Mouse (Mus musculus) adrenal gland, postnatal 10 days (tissue): ENCODE data around the gene Ssbp3. TPM values are rescaled to one million over a fixed set of nuclear protein-coding genes. Genes with fewer than 3 reads are reported as not detected.

Experiments used
- DNase-seq: peaks from one replicate; pipeline ENCODE4 v3.0.0; 2021; ENCODE audit warnings: mixed read lengths
- total RNA-seq, 2 experiments: library from RNA; stranded (reverse); gene quantifications; 2 replicates each; pipeline ENCODE4 v1.2.3; 2021

Gene Ssbp3
- total RNA-seq, 2 experiments from 2014 or later: 50.8 to 69.0 TPM

DNA sequence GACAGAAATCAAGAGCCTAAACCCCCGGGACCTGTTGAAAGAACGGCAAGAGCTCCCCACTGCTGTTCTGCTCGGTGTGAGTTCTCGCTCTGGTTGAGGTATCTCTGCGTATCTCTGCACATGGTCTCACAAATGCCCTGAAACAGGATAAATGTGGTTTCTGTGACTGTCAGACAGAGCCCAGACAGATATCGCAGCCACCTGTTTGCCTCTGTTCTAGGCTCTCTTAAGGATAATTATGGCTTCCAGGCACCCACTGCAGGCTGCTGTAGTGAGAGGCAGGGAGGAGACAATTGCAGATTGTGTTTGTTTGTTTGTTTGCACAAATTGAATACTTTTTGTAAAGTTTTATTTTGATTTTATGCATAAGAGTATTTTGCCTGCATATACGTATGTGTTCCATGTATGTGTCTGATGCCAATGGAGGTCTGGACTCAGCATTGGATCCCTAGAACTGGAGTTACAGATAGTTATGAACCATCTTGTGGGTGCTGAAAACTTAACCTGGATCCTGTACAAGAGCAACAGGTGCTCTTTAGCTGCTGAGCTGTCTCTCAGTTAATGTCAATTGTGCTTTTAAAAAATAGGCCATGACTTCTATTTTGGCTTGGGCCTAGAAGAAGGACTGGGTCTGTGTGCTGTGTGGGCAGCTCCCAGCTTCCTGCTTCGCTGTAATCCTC lies 101.0 kb downstream of the Ssbp3 start:
- no peak for DNase-seq

DNA sequence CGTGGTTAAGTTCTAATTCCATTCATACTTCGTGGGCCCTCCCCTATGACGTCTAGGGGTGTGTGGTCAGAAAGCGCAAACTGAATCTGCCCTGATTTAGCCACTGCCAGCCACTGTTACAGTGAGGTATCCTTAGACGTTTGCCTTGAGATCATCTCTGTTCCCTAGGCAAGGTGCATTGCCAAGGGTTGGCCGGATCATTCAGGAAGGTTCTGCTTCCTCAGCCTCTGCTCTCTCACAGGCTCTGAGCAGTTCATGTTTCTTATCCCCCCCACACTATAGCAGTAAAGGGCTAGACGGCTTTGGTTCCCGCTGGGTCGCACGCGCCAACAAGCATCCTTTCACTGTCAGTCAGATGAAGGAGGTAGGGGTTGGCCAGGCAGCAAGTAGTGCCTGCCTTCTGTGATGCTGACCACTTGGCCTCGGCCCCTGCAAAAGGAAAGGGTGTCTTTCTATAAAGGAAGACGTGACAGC lies 101.5 kb downstream of the Ssbp3 start:
- DNase-seq: no peak

DNA sequence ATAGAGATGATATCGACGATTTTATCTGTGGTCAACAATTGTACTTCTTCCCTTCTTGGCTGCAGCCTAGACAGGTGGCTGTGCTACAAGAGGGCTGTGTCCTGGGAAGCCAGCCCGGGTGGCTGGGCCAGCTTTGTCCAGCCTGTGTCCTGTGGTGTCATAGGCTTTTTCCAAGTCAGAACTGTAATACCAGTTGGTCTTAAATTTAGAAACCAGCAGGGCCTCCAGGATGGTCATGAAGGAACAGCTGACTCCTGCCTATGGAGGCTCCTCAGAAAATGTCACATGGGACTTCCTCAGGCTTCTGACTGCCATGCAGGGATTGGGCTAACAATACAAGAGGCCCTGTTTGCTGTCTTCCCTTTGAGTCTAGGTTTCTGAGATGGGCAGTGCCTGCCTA lies 102.1 kb downstream of the Ssbp3 start:
- DNase-seq: no peak

DNA sequence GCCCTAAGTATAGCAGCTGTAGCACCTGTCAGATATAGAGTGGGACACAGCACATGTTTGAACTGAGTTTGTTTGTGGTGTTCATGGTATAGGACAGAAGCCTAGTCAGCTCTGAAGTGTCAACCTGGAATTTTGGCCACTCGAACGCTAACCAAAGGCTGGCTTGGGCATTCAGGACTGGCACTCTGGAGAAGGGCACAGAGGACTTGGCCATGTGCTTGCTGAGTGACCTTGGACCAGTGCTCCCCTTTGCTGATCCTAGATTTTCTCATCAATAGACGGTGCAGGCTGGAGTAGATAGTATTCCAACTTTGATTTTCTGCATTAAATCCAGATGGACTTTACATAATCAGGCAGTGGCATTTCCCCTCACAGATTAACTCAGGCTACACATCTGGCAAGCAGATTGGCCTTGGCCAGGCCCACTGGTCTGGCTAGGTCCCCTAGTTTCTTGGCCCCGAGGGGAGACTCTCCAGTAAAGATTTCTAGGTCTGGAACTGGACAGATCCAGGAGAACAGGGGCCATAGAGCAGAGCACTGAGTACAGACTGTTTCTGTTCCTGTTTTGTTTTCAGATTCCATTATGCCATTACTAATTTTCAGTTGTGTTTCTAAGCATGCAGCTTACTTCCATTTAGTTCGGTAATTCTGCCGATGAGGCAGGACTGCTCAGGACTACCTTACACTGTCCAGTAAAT lies 102.8 kb downstream of the Ssbp3 start:
- peak; percentile 66 for DNase-seq

DNA sequence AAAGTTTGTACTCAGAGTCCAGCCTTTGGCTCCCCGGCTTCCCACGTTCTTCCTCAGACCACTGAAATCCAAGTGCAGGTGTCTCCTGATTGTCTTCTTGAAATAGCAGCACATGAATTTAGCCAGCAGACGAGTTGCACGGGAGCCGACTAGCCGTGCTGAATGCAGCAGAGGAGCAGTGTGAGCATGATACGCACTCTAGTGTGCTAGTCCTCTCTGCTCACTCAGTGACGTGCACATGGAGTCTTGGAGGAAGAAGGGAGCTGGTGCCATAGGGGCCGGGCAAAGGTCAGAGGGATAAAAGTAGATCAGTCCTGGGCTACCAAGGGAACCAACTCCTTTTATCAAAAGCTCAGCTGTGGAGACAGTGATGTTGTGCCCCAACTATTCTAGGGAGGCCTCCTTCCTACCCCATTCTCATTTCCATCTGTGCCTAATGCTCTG lies 103.3 kb downstream of the Ssbp3 start:
- DNase-seq: no peak

DNA sequence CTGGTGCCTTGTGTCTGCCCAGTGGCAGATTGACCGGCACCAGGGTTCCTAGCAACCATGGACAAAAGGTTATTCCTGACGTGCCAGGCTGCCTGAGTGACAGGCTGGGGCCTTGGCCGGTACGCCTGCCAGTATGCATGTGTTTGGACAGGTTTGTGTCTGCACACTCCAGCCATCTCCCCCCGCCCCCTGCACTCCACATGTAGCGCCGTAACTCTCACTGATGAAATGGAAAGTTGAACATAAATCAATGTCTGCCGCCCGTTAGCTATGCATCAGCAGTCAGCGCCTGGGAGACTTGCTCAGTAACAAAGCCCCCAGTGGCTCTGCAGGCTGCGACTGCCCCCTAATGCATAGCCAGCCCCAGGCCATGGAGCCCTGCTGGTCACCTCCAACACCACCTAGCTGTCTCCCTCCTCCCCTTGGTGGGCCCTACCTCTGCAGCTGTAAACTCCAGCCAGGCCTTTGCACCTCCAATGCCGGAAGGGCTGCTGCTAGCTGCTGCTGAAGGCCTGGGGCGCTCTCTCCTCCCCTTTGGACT lies 105.5 kb downstream of the Ssbp3 start:
- peak; percentile 54 for DNase-seq

DNA sequence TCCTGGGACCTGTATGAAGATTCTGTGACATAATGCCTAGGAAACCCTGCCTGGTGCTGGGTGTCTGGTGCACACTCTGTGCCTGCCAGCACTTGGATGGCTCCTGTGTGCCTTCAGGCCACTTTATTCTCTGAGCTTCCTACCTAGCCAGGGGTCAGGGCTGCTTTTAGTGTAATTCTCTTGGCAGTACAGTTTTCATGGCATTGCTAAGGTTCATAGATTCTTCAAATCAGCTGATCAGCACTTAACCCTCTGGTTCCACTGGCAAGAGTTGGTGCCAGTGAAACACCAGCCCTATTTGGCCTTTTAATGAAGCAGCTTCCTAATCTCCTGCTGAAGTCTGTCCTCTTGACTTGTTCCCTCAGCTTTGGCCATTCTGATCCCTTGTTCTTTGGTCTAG lies 106.8 kb downstream of the Ssbp3 start:
- no peak for DNase-seq

DNA sequence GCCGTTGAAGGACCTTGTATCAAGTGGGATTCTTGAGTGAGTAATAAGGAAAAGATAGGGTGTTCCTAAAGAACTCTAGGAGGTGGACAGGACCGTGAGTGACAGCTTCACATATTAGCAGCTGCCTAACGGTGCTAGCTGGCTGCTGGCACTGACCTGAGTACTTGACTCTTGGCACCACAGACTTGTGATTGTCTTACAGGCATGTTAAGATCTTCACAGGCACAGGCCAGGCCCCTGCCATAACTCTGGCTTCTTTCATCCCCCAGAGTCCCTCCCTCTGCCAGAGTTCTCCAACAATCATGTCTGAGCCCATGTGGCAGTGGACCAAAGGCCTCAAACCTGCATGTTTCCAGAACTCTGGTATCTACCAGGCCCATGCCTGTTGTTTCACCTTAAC lies 108.0 kb downstream of the Ssbp3 start:
- DNase-seq: peak; percentile 36

DNA sequence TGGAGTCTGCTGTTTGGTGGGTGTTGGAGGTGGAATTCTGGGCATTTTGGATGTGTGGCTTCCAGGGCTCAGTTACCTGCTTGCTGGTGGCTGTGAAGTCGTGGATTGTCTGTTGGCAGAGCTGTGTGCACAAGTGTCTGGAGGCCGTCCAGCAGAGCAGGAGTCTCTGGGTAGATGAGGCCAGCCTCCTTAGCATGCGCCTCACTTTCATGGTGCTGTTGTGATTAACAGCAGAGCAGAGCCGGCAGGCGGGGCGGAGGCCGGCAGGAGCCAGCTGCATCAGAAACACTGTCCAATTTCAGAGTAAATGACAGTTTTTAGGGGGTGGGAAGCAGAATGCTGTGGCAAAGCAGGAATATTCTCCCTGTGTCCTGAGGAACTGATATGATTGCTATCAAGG lies 108.5 kb downstream of the Ssbp3 start:
- peak; percentile 65 for DNase-seq

DNA sequence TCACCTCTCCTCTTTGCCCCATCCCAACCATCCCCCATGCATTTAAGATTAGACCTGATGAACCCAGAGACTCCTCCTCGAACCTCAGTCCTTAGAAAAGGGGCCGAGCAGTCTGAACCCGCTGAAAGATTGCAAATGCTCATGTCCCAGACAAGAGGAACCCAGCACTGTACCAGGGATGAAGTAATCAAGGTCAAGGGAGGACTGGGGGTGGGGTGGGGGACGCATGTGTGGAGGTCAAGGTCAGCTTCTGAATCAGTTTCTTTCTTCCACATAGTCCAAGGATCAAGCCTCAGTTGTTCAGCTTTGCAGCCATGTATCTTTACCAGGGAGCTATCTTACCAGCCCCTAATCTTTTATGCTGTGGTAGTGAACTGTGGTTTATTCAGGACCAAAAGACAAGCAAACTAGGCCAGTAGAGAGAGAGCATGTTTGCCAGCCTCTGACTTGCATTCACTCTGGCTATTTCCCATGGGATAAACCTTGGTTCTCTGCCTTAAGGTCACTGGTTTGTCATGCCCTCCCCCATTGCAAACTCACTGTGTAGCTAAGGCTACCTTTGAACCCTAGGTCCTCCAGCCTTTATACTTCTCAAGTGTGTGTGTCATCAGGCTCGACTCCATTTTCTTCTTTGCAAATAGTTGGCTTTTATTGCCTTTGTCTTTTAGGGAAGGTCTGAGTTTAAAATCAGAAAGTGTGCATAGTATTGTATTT lies 109.9 kb downstream of the Ssbp3 start:
- peak; percentile 57 for DNase-seq

DNA sequence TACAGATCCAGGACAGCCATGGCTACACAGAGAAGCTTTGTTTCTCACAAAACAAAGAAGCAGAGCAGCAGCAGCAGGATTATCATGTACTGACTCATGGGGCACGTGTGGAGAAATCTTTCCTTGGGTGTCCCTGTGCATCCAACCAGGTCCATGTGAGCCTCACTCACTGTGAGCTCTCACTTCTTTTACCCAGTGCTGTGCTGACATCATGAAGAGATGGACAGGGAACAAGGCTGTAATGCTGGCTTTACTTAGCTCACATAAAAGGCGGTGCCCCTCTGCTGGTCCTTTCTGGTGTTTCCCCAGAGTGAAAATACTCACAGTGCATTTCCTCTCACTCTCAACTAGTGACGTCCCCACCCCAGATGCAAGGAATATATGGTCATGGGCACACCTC lies 111.0 kb downstream of the Ssbp3 start:
- no peak for DNase-seq

DNA sequence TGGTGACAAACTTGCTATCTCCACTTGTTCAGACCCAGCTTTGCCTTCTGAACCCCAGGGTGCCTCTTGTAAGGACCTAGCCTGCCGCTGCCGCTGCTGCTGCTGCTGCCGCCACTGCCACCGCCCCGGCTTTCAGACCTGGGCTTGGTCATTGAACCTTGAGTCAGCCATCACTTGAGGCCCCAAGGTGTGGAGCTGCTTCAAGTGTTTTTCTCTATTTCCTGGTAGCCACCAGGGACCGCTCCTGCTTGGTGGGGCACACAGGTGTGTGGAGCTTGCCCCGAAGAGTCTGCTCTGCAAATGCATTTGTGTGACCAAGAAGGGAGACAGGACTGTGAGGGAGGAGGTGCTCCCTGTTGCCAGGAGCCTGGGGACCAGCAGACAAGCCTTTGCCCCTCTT lies 114.4 kb downstream of the Ssbp3 start:
- DNase-seq: no peak

DNA sequence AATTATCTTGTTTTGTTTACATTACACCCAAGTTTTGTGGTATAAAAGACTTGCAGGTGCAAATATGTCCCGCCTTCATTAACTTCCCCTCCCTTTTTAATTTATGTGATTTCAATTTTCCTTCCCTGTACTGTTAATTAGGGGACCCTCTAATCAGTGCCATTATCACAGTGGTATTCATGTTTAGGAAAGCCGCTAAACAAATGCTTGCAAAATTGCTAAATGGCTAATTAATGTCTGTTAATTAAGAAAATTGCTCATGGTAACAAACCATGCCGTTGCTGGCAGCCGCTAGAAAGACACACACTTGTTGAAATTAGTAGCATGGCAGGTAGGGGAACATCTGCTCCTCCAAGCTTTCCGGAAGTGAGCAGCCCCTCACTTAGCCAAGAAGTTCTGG lies 114.9 kb downstream of the Ssbp3 start:
- no peak for DNase-seq

DNA sequence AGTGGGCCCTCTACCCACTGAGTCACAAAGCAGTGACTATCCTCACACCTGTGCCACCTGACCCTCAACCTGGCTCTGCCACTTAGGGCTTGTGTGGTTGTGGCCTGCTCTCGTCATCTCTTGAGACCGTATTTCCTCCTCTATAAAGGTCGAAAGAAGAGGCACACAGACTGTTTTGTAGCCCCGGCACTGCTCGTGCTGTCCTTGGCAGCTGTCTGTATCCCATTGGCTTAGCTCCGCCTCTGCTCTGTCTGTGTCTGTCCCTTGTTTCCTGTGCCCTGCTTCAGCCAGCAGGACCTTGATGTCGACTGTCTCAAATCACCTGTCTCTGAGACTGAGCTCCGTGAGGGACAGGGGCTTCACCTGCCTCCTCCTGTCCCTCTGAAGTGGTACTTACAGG lies 116.0 kb downstream of the Ssbp3 start:
- DNase-seq: peak; percentile 47

DNA sequence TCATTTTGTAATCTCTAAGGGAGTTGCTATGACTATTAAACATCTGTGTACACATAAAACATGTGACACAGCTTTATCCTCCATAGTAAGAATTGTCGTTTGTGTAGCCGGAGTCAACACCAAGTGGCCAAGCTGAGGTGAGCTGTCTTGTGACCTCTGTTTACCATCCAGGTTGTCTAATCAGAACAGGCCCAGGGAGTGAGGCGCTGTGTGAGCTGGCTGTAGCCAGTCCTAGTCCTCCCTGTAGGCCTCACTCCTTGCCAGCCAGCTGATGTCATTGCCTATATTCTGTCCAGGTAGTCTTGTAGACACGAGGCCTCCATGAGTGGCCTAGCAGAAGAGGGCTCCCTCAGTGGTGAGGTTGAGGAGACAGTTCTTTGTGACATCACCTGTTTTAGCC lies 125.2 kb downstream of the Ssbp3 start:
- no peak for DNase-seq

DNA sequence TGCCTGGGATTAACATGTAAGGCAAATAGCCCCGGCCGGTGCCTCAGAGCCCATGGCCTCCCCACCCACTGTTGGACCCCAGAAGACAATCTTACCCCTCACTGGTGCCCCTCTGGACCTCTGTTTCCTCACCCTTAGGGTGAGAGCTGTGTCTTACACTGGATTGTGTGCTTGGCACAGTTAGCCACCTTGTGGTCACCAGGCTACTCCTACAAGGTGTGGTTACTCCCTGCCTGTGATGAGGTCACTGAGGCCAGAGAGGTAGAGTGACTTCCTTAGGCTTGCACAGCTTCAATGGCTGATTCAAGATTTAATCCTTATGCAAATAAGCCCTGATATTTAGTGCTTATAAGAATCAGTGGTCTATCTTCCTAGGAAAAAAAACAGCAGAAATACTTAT lies 126.5 kb downstream of the Ssbp3 start:
- DNase-seq: no peak

DNA sequence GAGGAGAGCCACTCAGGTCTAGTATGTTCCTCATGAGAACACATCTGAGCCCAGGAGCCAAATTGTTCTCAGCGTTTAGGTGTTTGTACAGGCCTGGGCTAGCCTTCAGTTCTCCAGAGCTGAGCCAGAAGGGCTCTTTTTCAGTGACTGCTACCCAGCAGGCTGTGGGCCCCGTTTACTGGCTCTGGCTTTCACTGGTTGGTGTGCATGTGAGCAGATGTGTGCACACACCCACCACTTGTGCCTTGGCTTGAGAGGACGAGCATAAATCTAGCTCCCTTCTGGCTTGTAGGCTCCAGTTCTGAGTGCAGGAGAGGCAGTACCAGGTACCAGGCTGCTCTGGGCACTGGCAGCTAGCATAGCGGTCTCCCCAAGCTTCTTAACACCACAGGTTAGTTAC lies 127.8 kb downstream of the Ssbp3 start:
- DNase-seq: no peak

DNA sequence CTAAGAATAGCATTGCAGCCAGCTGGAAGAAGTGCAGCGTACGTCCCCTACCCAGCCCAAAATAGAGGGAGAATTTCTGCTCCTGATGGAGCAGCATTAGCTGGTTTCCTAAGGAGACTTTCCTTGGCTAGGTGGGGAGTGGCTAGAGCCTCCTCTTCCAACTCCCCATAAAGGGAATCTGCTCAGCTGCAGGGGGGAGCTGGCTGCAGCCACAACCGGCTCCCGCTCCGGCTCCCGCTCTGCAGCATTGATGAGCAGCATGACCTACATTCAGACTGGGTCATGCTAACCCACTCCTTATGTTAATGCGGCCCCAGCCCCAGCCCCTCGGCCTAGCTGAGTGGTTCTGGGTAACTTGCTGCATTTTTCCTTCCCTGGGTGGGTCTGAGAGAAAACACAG lies 128.8 kb downstream of the Ssbp3 start:
- DNase-seq: no peak

DNA sequence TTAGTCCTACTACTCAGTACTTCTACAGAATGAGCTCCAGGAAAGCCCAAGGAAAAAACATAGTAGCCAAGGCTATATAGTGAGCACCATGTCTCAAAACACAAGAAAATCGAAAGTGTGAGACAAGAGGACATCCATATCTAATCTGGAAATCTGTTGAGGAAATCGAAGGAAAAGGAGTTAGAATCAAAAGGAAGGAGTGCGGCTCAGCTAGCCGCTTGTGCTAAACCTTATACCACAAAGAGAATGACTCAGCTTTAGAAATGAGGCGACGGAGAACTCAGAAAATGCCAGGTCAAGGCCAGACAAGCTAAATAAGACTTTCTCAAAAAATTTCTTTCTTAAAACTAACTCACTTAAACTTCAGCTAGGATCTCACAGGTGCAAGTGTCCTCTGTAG lies 131.8 kb downstream of the Ssbp3 start:
- DNase-seq: no peak

DNA sequence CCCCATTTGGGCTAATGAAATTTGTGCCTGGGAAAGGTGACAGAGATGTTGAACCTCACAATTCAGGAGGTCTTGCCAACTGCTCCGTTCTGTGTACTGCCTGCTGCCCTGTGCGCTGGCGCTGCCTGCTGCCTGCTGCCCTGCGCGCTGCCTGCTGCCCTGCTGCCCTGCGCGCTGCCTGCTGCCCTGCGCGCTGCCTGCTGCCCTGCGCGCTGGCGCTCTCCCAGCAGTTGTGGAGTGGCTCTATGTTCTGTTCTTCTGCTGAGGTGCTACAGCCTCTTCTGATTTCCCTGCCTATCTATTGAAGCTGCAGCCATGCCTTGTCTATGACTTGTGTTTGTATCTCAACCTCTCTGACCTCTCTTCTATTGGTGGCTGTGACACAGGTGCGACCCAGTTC lies 134.7 kb downstream of the Ssbp3 start:
- no peak for DNase-seq

DNA sequence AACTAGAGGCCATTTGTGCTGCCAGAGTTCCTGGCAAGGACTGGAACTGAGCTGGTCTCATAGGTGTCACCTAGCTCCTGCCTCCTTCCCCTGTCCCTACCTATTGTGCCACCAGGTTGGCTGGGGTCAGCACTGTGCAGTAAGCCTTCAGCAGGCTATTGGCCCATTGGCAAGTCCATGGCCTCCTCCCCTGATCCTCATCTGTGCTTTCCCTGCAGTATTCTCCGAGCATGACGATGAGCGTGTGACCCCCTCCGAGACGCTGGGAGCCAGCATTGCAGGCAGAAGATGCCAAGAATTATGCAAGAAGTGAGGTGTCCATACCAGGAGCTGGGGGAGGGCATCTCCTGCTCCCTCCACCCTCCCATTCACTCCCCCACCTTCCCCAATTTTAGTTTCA lies 137.3 kb downstream of the Ssbp3 start:
- no peak for DNase-seq

DNA sequence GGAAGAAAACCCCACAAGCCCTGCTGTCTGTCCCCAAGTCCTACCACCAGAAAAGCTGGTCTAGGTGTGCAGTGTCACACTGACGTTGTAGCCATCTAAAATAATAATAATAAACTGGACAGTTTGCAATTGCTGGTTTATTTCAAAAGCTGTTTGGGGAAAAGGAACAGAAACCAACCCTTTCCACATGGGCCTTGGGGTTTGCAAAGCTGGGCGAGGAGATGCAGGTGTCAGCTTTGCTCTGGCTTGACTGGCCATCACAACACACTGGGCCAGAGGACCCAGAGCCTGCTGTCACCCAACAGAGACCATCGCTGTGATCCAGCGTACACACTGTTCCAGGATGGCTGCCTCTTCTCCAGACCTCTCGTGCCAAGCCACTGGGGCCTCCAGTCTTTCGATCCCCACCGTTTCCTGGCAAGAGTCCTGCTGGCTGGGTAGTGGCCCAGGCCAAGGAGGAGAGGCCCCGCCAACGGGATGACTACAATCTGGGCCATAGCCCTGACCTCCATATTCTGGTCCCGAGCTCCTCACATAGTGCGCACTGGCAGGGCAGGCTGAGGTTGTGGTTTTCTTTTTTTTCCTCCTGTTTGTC lies 138.2 kb downstream of the Ssbp3 start:
- peak; percentile 66 for DNase-seq

DNA sequence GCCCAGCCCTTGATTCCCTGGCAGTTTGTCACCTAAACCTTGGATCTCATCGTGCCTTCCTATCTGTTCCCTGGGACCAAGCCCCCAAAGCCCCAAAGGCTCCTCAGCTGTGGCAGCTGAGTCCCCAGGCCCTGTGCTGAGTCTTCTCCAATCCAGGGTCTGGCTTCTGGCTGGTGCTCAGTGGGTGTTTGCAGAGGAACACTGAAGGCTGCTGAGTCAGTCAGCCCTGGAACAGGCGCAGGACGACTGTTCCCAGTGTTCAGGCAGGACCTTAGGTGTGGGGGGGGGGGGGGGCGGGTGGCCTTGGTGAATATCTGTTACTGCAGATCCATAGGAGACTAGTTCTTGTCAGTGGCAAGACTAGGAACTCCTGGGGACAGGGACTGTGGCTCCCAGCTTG lies 141.4 kb downstream of the Ssbp3 start:
- peak; percentile 41 for DNase-seq
